Mouse (Mus musculus): ENCODE measurements around the gene Pde6d. TPM values are rescaled to one million over a fixed set of nuclear protein-coding genes. Genes with fewer than 3 reads are reported as not detected.

Gene Pde6d
- 42.3 and 48.5 TPM in 2 replicates for polyA plus RNA-seq (2015; fragmentation: Nextera tagmentation; extraction: Ambion mirVana)

GRCm38 (mm10) chr1:86582451-86583096, at the start of gene Pde6d, which contains the start of gene Cops7b:
Gene Pde6d (minus strand): TSS chr1:86582629.
Gene Cops7b (plus strand): TSS chr1:86582904.

GRCm38 (mm10) chr1:86526116-86526788, 56.2 kb downstream of the Pde6d start, which contains the start of gene Ptma:
Gene Ptma (plus strand): TSS chr1:86526726.

Other genes starting within 250 kb of the Pde6d start
- 206 and 253 TPM in 2 replicates for gene Ncl, start 223.2 kb downstream of the Pde6d start, polyA plus RNA-seq (2015; fragmentation: Nextera tagmentation; extraction: Ambion mirVana)
- 0.36 and 0.41 TPM in 2 replicates for gene Nmur1, start 156.4 kb downstream of the Pde6d start, polyA plus RNA-seq (2015; fragmentation: Nextera tagmentation; extraction: Ambion mirVana)
- not detected in 2 replicates for gene Tex44, start 156.3 kb downstream of the Pde6d start, polyA plus RNA-seq (2015; fragmentation: Nextera tagmentation; extraction: Ambion mirVana)
- 699 and 900 TPM in 2 replicates for gene Ptma, start 55.9 kb downstream of the Pde6d start, polyA plus RNA-seq (2015; fragmentation: Nextera tagmentation; extraction: Ambion mirVana)
- 15.8 and 16.2 TPM in 2 replicates for gene Cops7b, start 275 bp upstream of the Pde6d start, polyA plus RNA-seq (2015; fragmentation: Nextera tagmentation; extraction: Ambion mirVana)
- 0.36 and 0.87 TPM in 2 replicates for gene Nppc, start 87.9 kb upstream of the Pde6d start, polyA plus RNA-seq (2015; fragmentation: Nextera tagmentation; extraction: Ambion mirVana)
- gene Dis3l2, start 121.2 kb upstream of the Pde6d start, polyA plus RNA-seq (2015; fragmentation: Nextera tagmentation; extraction: Ambion mirVana), result 9.4 and 10.0 TPM in 2 replicates